Mouse (Mus musculus) MN1 (cell line): ENCODE data around the gene Akt2.

Experiments
- DNase-seq: peaks from one replicate; pipeline ENCODE4 v3.0.0-alpha.2; 2016; ENCODE audit warnings: low spot score

The Akt2 gene

GRCm38 (mm10) chr7:27590088-27590487 lies 1.3 kb upstream of the Akt2 start:
- DNase-seq: no peak

- no peak for DNase-seq
Measured at GRCm38 (mm10) chr7:27590566-27591213, 662 bp upstream of the Akt2 start.

GRCm38 (mm10) chr7:27592217-27592929 lies 1.0 kb downstream of the Akt2 start:
- no peak for DNase-seq

GRCm38 (mm10) chr7:27592934-27593645 lies 1.7 kb downstream of the Akt2 start:
- no peak for DNase-seq

DNA sequence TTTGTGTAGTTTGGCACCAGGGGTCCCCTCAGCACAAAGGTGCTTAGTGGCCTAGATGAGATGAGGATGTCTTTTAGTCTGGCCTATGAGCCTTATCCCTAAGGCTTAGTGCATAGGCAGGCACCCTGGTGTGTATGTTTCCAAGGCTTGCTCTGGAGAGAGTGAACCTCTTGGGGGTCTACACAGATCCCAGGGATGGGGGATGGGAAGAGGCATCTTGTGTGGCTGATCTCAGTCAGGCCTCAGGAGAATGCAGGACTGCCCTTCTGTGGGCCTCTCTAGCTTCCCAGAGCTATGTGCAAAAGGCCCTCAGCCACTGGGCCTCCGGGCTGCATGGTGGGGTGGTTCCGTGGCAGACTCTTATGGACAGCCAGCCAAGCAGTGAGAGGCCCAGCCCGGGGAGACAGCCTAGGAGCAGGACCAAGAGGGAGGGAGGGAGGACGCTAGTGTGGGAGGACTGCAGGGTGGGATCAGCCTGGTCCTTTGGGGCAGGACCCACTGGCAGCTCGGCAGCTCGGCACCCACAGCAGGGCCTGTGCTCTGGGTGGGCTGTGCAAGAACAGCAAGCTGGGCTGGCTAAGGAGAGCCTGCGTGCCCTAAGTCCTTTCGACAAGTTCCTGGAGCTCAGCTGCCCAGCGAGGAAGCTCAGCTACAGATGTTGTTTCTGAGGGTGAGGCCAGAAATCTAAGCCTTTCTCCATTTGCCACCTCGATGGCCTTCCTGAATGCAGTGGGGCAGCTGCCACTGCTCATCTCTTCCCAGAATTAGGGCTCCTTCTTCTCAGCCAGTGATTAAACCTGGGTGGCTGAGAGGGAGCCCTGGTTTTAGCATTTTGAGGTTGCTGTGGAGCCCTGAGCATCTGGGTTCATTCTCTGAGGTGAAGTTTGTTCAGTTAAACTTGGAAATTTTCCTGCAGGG lies 5.5 kb downstream of the Akt2 start:
- no peak for DNase-seq

DNA sequence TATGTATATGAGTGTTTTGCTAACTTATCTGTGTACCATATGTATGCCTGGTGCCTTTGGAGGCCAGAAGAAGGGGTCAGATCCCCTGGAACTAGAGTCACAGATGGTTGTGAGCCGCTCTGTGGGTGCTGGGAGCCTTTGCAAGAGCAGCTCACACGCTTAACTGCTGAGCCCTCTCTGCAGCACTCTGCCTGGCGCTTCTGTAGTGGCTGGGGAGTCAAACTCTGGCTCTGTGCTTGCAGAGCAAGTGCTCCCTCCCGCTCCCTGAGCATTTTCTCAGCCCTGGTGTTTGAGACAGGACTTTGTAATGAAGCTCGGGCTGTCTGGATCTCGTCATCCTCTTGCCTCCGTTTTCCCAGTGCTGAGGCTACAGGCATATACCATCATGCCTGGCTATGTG lies 6.7 kb downstream of the Akt2 start:
- DNase-seq: peak; percentile 14

- no peak for DNase-seq
Measured at GRCm38 (mm10) chr7:27601628-27602027, 10.3 kb downstream of the Akt2 start.

- DNase-seq: no peak
Measured at GRCm38 (mm10) chr7:27602161-27602560, 10.8 kb downstream of the Akt2 start.

- no peak for DNase-seq
Measured at GRCm38 (mm10) chr7:27602835-27603234, 11.5 kb downstream of the Akt2 start.

DNA sequence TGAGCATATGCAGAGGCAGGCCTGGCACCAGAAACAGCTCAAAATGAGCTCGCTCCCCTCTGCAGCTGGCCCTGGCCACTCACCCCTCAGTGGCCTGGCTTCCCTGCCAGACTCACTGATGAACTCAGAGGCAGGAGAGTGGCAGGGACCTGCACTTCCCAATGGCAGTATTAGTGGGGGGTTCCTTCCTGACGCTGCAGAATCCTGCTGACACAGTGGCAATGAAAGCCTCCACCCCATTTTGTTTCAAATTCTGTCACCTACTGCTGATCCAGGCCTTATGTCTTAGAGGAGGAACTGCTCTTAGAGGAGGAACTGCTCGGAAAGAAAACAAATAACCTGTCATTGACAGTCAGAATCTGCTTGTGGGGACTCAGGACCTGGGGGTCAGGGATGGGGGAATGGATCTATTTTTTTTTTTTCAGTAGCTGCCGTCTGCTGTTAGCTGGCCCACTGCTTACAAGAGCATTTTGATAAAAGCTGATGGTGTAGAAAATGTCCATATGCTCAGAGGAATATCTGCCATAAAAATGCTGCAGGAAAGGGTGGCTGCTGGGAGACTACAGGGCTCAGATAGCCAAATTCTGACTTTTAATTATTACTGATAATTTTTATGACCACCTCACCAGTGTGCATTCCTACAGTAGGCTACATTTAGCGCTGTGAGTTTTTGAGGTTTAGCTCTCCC lies 13.5 kb downstream of the Akt2 start:
- peak; percentile 36 for DNase-seq

GRCm38 (mm10) chr7:27605499-27606285 lies 14.3 kb downstream of the Akt2 start:
- peak; percentile 60 for DNase-seq

- no peak for DNase-seq
Measured at GRCm38 (mm10) chr7:27606481-27607254, 15.3 kb downstream of the Akt2 start.

DNA sequence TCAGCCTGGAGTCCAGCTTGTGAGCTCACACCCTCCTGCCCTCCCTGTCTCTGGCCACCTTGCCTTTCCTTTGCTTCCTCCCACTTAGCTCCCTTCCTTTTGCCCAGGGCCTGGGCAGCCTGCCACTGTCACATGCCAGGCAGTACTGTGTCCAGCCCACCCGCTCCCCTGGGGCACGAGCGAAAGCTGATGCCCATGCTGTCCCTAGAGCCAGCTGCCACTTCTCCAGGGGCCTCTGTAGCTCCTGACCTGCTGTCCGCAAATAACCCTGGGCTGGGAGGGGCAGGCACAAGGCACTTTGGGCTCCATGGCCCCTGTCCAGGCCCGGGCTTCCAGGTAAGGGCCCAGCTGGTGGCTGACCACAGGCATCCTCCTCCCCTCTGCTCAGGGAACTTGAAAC lies 16.2 kb downstream of the Akt2 start:
- peak; percentile 83 for DNase-seq

DNA sequence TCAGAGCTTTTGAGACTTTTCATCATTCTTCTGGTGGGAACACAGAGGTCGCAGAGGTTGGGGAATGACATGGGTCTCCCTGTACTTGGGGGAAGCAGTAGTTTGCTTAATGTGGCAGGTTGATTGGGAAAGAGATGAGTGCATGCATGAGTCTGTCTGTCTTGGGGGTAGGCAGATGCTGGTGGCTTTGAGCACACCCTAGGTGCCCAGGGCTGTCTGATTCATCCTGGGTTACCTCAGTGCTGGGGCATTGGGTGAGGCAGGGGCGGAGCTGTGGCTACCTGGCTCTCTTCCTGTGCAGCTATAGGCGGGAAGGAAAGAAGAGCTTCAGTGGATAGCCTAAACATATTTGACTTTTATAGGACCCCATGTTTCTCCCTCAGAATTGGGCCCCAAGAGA lies 16.8 kb downstream of the Akt2 start:
- no peak for DNase-seq

GRCm38 (mm10) chr7:27609285-27609684 lies 17.9 kb downstream of the Akt2 start:
- peak; percentile 34 for DNase-seq

GRCm38 (mm10) chr7:27609688-27610087 lies 18.3 kb downstream of the Akt2 start:
- no peak for DNase-seq

- DNase-seq: no peak
Measured at GRCm38 (mm10) chr7:27610370-27610769, 19.0 kb downstream of the Akt2 start.

GRCm38 (mm10) chr7:27610871-27611270 lies 19.5 kb downstream of the Akt2 start:
- no peak for DNase-seq

GRCm38 (mm10) chr7:27612940-27613339 lies 21.6 kb downstream of the Akt2 start:
- DNase-seq: no peak
